Comparison of ENCODE assay signal across 32 mouse cellular contexts in the genomic region with DNA sequence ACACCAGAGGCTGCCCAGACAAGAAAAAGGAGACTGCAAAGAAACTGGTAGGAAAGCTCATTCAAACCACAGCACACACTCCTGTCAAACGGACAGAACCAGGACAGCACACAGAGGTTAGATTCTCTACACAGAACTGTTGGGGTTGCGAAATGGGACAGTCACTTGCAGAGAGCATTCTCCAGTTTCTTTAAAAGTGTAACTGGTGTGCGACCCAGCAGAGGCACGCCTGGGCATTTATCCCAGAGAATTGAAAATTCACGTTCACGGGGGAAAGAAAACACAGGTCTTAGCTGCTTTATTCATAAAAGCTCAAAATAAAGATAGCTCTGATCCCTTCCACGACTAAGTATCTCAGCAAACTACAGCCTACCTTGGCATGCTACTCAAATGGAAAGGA. TPM values are rescaled to one million over a fixed set of nuclear protein-coding genes. Genes with fewer than 3 reads are reported as not detected.
DNase-seq lines count a peak whose midpoint lies in the region; ATAC-seq and TF ChIP-seq lines count a peak whose summit lies in the region.
"Had no signal": no experiment of that assay in that cellular context is flagged by ENCODE, and none has a peak within 500 bp of the region (broad histone marks: within the 10 kb centered on the region; RNA-seq: fewer than 3 reads in every experiment).

No protein-coding gene starts in this region.

- no peak for TF ChIP-seq POLR2A in embryonic fibroblast, embryonic 13.5 days (IDR thresholded peaks at IDR 0.05; ENCODE audit: low read depth, low read length)

- no peak overlapping the region for H3K4me3 ChIP-seq in embryonic facial prominence, embryonic 11.5 days (ENCODE audit: low read depth, low read length)
- no peak overlapping the region for H3K4me3 ChIP-seq in embryonic fibroblast, embryonic 13.5 days (ENCODE audit: insufficient read depth, low read length)
- H3K4me3 ChIP-seq in limb, embryonic 15.5 days = no peak overlapping the region
- H3K4me3 ChIP-seq in intestine, postnatal 0 days (ENCODE audit: low read depth, low read length) = no peak overlapping the region
- H3K4me3 ChIP-seq: erythroblast, embryonic 14.5 days; forebrain, embryonic 12.5 days; hindbrain, embryonic 13.5 days; lung, embryonic 15.5 days; midbrain, embryonic 15.5 days had no signal

- peak overlapping the region; percentile 92; the same call in 1 of the 2 replicates for H3K27ac ChIP-seq in embryonic facial prominence, embryonic 11.5 days (replicated peaks; ENCODE audit: low read depth, low read length)
- H3K27ac ChIP-seq in embryonic fibroblast, embryonic 13.5 days (ENCODE audit: insufficient read depth, low read length) = peak overlapping the region; percentile 71
- H3K27ac ChIP-seq in limb, embryonic 15.5 days = peak overlapping the region; percentile 92
- no peak overlapping the region for H3K27ac ChIP-seq in intestine, postnatal 0 days (ENCODE audit: low read depth, low read length)
- H3K27ac ChIP-seq: forebrain, embryonic 12.5 days; hindbrain, embryonic 13.5 days; lung, embryonic 15.5 days; midbrain, embryonic 15.5 days had no signal

- H3K9ac ChIP-seq in embryonic facial prominence, embryonic 11.5 days (replicated peaks; ENCODE audit: low read length) = no peak overlapping the region
- no peak overlapping the region for H3K9ac ChIP-seq in limb, embryonic 15.5 days
- no peak overlapping the region for H3K9ac ChIP-seq in intestine, postnatal 0 days (ENCODE audit: low read depth, low read length)
- H3K9ac ChIP-seq: forebrain, embryonic 12.5 days; hindbrain, embryonic 13.5 days; lung, embryonic 15.5 days; midbrain, embryonic 15.5 days had no signal

- no peaks in the 10 kb centered on the region for H3K9me3 ChIP-seq in embryonic facial prominence, embryonic 11.5 days (replicated peaks; ENCODE audit: control insufficient read depth, low read length)
- H3K9me3 ChIP-seq in limb, embryonic 15.5 days = no peaks in the 10 kb centered on the region
- H3K9me3 ChIP-seq in intestine, postnatal 0 days (ENCODE audit: control insufficient read depth) = no peaks in the 10 kb centered on the region
- H3K9me3 ChIP-seq: lung, embryonic 15.5 days; midbrain, embryonic 15.5 days had no signal

- no peak overlapping the region for H3K4me2 ChIP-seq in embryonic facial prominence, embryonic 11.5 days (ENCODE audit: low read depth, low read length)
- H3K4me2 ChIP-seq in limb, embryonic 15.5 days = no peak overlapping the region
- no peak overlapping the region for H3K4me2 ChIP-seq in intestine, postnatal 0 days (replicated peaks; ENCODE audit: low read depth)
- H3K4me2 ChIP-seq: forebrain, embryonic 12.5 days; heart, embryonic 11.5 days; hindbrain, embryonic 13.5 days; lung, embryonic 15.5 days; midbrain, embryonic 15.5 days had no signal

- H3K4me1 ChIP-seq in embryonic facial prominence, embryonic 11.5 days (ENCODE audit: control insufficient read depth, insufficient read depth, low read length) = peaks cover 2% of the 10 kb centered on the region
- peaks cover 12% of the 10 kb centered on the region for H3K4me1 ChIP-seq in embryonic fibroblast, embryonic 13.5 days (ENCODE audit: control insufficient read depth, insufficient read depth, low read length)
- peaks cover 37% of the 10 kb centered on the region for H3K4me1 ChIP-seq in limb, embryonic 15.5 days
- H3K4me1 ChIP-seq in intestine, postnatal 0 days (replicated peaks; ENCODE audit: control insufficient read depth, insufficient read depth, low read length) = no peaks in the 10 kb centered on the region
- H3K4me1 ChIP-seq: forebrain, embryonic 12.5 days; hindbrain, embryonic 13.5 days; midbrain, embryonic 15.5 days had no signal

- no peaks in the 10 kb centered on the region for H3K27me3 ChIP-seq in embryonic facial prominence, embryonic 11.5 days (ENCODE audit: control insufficient read depth, insufficient read depth, low read length)
- no peaks in the 10 kb centered on the region for H3K27me3 ChIP-seq in limb, embryonic 15.5 days
- no peaks in the 10 kb centered on the region for H3K27me3 ChIP-seq in intestine, postnatal 0 days (replicated peaks; ENCODE audit: control insufficient read depth, insufficient read depth, low read length)
- H3K27me3 ChIP-seq: forebrain, embryonic 12.5 days; hindbrain, embryonic 13.5 days; lung, embryonic 15.5 days; midbrain, embryonic 15.5 days had no signal

- H3K36me3 ChIP-seq in embryonic facial prominence, embryonic 11.5 days (replicated peaks; ENCODE audit: control insufficient read depth, insufficient read depth, low read depth, low read length) = no peaks in the 10 kb centered on the region; the same call in 1 of the 2 replicates
- H3K36me3 ChIP-seq in limb, embryonic 15.5 days = no peaks in the 10 kb centered on the region
- H3K36me3 ChIP-seq in intestine, postnatal 0 days (ENCODE audit: control insufficient read depth, insufficient read depth) = no peaks in the 10 kb centered on the region
- H3K36me3 ChIP-seq: forebrain, embryonic 12.5 days; hindbrain, embryonic 13.5 days; lung, embryonic 15.5 days; midbrain, embryonic 15.5 days had no signal

- no peak for TF ChIP-seq CTCF in embryonic fibroblast, embryonic 13.5 days (IDR thresholded peaks at IDR 0.05; ENCODE audit: borderline replicate concordance, insufficient read depth, low read length)
- TF ChIP-seq CTCF in intestine, postnatal 0 days (IDR thresholded peaks at IDR 0.05; ENCODE audit: low read depth) = no peak

- DNase-seq in heart, adult 11 months = peak; percentile 31
- DNase-seq in heart, postnatal 4 days = no peak
- DNase-seq in embryonic facial prominence, embryonic 11.5 days (ENCODE audit: low spot score) = no peak
- DNase-seq: adrenal gland, adult 8-10 months; cerebellum, adult 8-10 months; cerebellum, postnatal 25 days; embryo, embryonic 11 days; gastrocnemius, postnatal 14 days; heart, adult 18-20 months; heart, postnatal 36 days; kidney, adult 9 months; kidney, postnatal 14 days; layer of hippocampus, adult 9-11 months; liver; lung, postnatal 4 days; right cerebral cortex, adult 18-20 months; spleen, adult 18-20 months; thymus, postnatal 14 days had no signal

- no peak for ATAC-seq in embryonic facial prominence, embryonic 11.5 days (replicated peaks; ENCODE audit: insufficient number of reproducible peaks, low FRiP score, low TSS enrichment, low read depth)
- ATAC-seq in limb, embryonic 15.5 days (ENCODE audit: insufficient number of reproducible peaks, low FRiP score, low TSS enrichment, low read depth) = no peak
- no peak for ATAC-seq in megakaryocyte progenitor cell, adult 5-6 weeks (replicated peaks; ENCODE audit: poor library complexity)
- no peak for ATAC-seq in intestine, postnatal 0 days
- ATAC-seq in megakaryocyte-erythroid progenitor cell, adult 5-6 weeks (replicated peaks; ENCODE audit: low FRiP score, low TSS enrichment, poor library complexity, severe bottlenecking) = no peak
- ATAC-seq: activated CD4-positive, CD25-positive, alpha-beta regulatory T cell, adult 4 months; intestine, embryonic 16.5 days; midbrain, embryonic 15.5 days had no signal

- 70% methylated on average over 7 of the region's 7 CpGs for WGBS in embryonic facial prominence, embryonic 11.5 days
- WGBS in limb, embryonic 15.5 days = 65% methylated on average over 7 of the region's 7 CpGs
- WGBS in intestine, postnatal 0 days = 81% methylated on average over 7 of the region's 7 CpGs

RNA-seq across cellular contexts. Expression of gene Tspan11, which starts 18.3 kb away (rescaled TPM):
- 1 to 10 TPM; 2.3 to 3.9 TPM for total RNA-seq in heart, postnatal 4 days (2021)
- polyA plus RNA-seq in embryonic facial prominence, embryonic 11.5 days (2014; fragmentation: Nextera tagmentation; extraction: Ambion mirVana) = 14.3 TPM in 2 replicates
- 12.8 and 17.9 TPM in 2 replicates for polyA plus RNA-seq in embryonic fibroblast, embryonic 13.5 days (2011; ENCODE audit: insufficient read length, low read depth, missing spikeins)
- 25.3 and 25.4 TPM in 2 replicates for polyA plus RNA-seq in limb, embryonic 15.5 days (2015; fragmentation: Nextera tagmentation; extraction: Ambion mirVana)
- not detected in 2 replicates for total RNA-seq in megakaryocyte progenitor cell, adult 5-6 weeks (2015)
- total RNA-seq in megakaryocyte progenitor cell, adult 5-6 weeks (2017) = not detected in 2 replicates
- polyA plus RNA-seq in intestine, postnatal 0 days (2015; fragmentation: Nextera tagmentation; extraction: Ambion mirVana) = 2.7 and 3.8 TPM in 2 replicates
- not detected in 2 replicates for total RNA-seq in megakaryocyte-erythroid progenitor cell, adult 5-6 weeks (2014; fragmentation: Nextera tagmentation)
- total RNA-seq in megakaryocyte-erythroid progenitor cell, adult 5-6 weeks (2017) = not detected in 2 replicates
- total RNA-seq: neutrophil, adult 5-6 weeks had no signal
- polyA plus RNA-seq: activated CD4-positive, CD25-positive, alpha-beta regulatory T cell, adult 4 months; erythroblast, embryonic 14.5 days had no signal
